Mouse (Mus musculus) kidney, adult 18-20 months (tissue): ENCODE measurements around the gene Mrc1.
"Not testable (repeated sequence)": the region's sequence is repeated elsewhere in the genome, so short reads cannot be mapped to it uniquely, and the experiment has no call there.

Experiments
- DNase-seq: peaks from one replicate; pipeline ENCODE4 v3.0.0; 2021

Gene Mrc1

DNA sequence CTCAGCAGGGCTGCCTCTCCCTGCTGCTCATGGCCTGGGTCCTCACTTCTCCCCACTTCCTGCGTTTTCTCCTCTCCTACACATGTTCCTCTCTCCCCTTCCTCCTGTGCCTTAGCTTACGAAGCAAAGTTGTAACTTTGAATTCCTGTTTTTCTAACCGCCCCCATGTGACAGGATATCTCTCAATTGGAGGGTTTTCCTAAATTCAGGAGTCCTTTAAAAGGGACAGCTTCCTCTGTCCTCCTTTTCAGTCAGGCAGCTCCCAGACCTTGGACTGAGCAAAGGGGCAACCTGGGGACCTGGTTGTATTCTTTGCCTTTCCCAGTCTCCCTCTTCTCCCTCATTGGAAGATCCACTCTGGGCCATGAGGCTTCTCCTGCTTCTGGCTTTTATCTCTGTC, at the start of gene Mrc1:
TSS of gene Mrc1 (plus strand) at position 244 of the 400 bp plus-strand sequence.
- DNase-seq: no peak

DNA sequence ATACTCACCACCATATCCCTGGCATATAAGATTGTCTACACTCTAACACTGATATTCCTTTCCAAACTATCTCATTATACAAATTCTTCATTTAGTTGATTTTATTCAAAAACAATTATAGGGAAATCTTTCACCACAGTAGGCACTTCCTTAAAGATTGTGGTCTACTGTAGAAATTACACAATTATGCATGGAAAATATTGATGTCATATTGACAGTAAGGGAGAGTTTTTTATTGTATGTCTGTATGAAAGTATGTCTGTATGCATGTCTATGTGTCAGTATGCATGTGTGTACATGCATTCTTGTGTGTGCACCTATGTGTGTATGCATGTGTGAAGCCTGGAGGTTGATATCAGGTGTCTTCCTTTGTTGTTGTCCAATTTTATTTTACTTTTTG, 44.8 kb upstream of the Mrc1 start:
- DNase-seq: no peak

GRCm38 (mm10) chr2:14190684-14191083, 38.5 kb upstream of the Mrc1 start:
- DNase-seq: no peak

- DNase-seq: no peak
Observed at GRCm38 (mm10) chr2:14191601-14192000, 37.6 kb upstream of the Mrc1 start.

DNA sequence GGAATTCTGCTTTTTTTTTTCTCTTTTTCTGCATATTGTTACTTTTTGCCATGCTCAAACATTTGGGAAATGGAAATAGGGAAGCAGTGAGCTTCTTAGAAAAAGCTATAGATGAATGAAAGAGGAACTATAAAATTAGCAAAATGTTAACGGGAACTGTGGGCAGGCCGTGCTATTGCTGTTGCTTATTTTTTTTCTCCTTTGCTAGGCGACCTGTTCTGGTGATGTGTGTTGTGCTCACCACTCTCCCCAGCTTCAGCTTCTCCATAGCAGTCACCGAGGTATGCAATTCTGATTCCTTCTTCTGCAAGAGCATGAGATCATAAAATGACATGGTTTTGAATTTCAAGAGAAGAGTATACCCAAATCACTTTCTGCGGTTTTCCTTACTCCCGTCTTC, 37.1 kb upstream of the Mrc1 start:
- DNase-seq: no peak

- DNase-seq: not testable (repeated sequence)
Observed at GRCm38 (mm10) chr2:14198325-14198903, 30.8 kb upstream of the Mrc1 start.

DNA sequence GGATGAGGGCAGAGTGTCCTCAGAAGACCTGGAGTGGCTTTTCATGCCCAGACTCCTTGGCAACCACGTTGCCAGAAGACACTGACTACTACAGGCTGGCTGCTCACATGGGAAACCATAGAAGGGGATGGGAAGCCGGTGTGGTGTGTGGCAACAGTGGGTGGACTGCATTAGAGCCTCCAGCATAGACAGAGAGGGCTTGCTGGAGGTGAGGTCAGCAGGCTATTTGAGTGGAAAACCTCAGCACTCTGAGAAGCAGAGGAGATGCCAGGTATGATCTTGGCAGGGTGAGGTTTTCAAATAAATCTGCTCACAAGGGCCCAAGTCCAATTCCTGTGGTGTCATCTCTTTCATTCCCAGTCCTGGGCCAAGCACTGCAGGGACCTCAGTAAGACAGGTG, 29.6 kb upstream of the Mrc1 start:
- DNase-seq: no peak

- DNase-seq: not testable (repeated sequence)
Observed at GRCm38 (mm10) chr2:14200879-14201445, 28.2 kb upstream of the Mrc1 start.

GRCm38 (mm10) chr2:14204308-14204707, 24.9 kb upstream of the Mrc1 start:
- no peak for DNase-seq

- no peak for DNase-seq
Observed at GRCm38 (mm10) chr2:14206798-14207197, 22.4 kb upstream of the Mrc1 start.

DNA sequence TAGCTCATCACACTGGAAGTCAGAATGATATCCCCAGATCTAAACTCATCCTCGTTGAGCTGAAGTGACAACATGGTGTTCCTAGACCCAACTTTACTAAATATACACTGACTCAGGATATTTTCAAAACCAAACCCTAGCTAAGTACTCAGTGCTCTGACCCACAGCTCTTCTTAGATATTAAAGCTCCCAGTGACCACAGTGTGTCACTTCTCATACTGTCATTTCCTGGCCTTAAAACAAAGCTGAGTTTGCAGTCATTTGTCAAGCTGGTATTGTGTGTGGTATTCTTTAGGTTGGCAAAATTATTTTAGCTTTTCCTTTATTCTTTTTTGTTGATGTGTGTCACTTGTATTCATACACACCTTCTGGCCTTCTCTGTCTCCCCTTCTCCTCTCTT, 18.5 kb upstream of the Mrc1 start:
- DNase-seq: no peak

DNA sequence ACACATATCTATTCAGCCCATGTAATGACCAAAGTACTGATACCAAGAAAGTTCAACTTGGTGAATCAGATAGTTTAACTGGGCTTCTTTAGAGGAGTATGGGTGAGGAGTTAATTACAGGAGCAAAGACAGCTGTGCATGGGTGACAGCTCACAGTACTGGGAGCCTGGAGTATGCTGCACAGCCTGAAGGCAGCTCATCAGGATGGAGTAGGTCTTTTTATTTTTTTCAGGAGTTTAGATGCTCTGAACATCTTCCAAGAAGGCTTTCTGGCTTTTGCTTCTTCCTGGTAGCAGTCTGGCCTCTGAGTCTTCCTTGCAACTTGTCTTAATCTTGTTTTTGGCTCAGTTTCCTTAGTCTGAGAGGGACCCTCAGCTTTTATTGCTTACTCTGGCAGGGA, 17.6 kb upstream of the Mrc1 start:
- DNase-seq: no peak

GRCm38 (mm10) chr2:14214764-14215163, 14.4 kb upstream of the Mrc1 start:
- no peak for DNase-seq

GRCm38 (mm10) chr2:14216653-14217052, 12.5 kb upstream of the Mrc1 start:
- no peak for DNase-seq

DNA sequence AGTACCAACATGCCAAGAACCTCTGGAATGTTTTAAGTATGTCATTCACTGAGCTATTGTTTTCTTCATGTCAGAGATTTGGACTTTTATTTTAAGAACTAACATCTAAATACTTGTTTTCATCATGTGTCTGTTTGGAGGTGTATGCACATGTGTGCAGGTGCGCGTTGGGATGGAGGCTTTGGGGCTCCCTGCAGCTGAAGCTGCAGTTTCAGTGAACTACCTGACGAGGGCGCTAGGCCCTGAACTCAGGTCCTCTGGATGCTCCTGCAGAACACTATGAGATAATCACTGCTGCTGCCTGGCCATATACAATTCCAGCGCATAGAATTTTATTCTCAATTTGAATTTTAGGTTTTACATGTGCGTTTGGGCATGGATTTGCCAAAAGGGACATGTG, 11.1 kb upstream of the Mrc1 start:
- DNase-seq: no peak

- no peak for DNase-seq
Observed at GRCm38 (mm10) chr2:14224387-14224786, 4.8 kb upstream of the Mrc1 start.

DNA sequence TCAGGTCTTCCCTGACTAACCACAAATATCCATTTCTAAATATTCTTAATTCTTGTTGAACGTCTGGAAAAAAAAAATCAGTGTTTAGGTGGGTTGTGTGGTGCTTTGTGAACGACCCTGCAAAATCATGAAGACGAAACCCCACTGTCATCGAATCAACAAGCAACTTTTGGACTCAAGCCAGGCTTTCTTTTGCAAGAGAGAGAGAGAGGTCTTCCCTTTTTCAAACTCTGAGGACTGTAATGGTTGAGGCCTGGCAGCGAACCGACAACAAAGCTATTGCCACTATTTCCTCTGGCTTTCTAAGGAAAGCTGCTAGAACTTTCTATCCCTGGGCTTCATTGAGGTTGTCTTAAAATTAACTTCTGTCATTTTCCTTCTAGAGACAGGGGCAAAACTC, 697 bp upstream of the Mrc1 start:
- DNase-seq: no peak

DNA sequence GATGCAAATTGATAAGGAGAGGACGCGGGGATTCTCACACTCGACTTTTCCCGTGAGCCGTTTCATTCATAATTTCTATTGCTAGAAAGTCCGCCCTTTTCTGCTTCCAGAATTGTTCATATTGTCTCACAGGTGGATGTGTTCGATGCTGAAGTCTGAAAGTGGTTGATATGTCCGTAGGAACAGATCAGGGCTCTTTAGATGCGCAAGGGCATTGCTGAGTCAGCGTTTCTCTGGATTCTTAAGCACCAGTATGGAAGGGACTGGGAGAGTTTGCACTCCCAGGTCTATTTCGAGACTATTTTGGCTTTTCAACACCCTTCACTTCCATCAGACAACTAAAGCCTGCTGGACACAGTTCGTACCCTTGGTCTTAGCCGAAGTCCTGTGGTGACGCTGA, 787 bp downstream of the Mrc1 start:
- DNase-seq: no peak

GRCm38 (mm10) chr2:14232897-14233296, 3.7 kb downstream of the Mrc1 start:
- DNase-seq: no peak

DNA sequence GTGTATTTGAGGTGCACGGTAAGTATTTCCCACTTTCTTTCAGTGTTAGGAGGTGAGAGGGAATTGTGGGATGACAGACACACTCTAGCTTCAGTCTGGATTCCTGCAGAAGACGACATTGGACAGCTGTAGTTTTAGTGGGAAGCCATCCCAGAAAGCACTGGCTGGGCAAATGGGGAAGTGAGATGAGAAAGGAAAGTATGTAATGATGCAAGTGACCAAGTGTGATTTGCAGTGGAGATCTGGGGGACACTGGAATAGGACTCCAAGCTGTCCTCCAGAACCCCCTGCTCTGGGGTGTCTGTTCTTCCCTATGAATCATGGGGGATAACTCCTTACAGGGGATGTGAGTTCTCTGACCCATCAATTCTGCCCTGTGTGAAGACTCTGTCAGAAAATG, 4.8 kb downstream of the Mrc1 start:
- DNase-seq: no peak

GRCm38 (mm10) chr2:14235319-14235718, 6.1 kb downstream of the Mrc1 start:
- no peak for DNase-seq

DNA sequence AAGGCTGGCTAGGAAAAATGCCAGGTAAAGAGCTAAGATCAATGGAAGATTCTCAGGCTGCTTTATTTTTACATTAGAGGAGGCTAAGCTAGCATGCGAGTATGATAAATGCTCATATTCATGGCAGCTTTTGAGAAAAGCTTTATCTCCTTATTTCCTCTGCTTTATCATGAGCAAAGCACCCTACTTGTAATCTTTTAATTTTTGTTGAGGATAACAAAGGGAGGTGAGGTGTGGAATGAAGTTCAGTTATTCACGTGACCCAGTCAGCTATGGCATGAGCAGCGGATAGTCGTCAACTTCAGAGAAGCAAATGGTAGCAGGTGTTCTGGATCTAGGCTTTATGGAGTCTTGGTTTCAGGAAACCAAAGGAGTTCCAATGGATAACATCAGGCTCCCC, 7.7 kb downstream of the Mrc1 start:
- DNase-seq: no peak

DNA sequence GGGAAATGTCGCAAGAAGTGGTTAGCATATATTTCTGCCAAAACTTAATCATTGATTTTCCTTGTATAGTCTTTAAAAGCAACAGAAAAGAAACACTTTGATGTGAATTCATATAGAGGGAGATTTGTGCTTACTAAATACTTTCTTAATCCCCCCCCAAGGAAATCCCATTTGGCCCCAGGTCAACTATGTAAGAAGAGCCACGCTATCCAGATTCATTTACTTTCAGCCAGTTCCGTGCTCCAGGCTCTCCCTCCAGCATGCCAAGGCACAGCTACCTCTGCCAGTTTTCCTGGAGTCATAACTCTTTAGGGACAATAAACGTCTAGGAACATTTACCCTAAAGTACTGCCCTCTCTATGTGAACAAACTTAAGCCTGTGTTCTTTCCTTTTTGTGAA, 8.5 kb downstream of the Mrc1 start:
- no peak for DNase-seq

- no peak for DNase-seq
Observed at GRCm38 (mm10) chr2:14239151-14239550, 10.0 kb downstream of the Mrc1 start.

- DNase-seq: no peak
Observed at GRCm38 (mm10) chr2:14244157-14244556, 15.0 kb downstream of the Mrc1 start.
